Mouse (Mus musculus) CH12.LX (cell line): Measurements from ENCODE around the gene Sult6b1. TPM values are rescaled to one million over a fixed set of nuclear protein-coding genes. Genes with fewer than 3 reads are reported as not detected.

ENCODE experiments used
- polyA plus RNA-seq: library from polyadenylated mRNA; unstranded; fragments of >175 nt; gene quantifications from 2 replicates; pipeline ENCODE4 v1.2.1, GENCODE M21; 2012; ENCODE audit warnings: low read depth; ENCODE audit not compliant: insufficient read length
- total RNA-seq, 2 experiments: library from RNA; depleted of rRNA; stranded (reverse); fragments of 300-350 nt in 1 of 2; fragments of >200 nt in 1 of 2; gene quantifications; 2 replicates each; pipeline ENCODE4 v1.2.3; 2012 to 2014

Sult6b1 gene
- total and polyA plus RNA-seq, 3 experiments: 0.34 to 0.46 TPM; not detected in 1

Other genes starting within 250 kb of the Sult6b1 start
- gene Strn, start 169.8 kb downstream of the Sult6b1 start, total RNA-seq (2012; rRNA removed): 12.3 and 12.4 TPM in 2 replicates
- 9.9 and 10.5 TPM in 2 replicates for gene Strn, start 169.8 kb downstream of the Sult6b1 start, total RNA-seq (2014; rRNA removed)
- gene Strn, start 169.8 kb downstream of the Sult6b1 start, polyA plus RNA-seq: 12.7 and 14.3 TPM in 2 replicates
- gene Heatr5b, start 71.6 kb downstream of the Sult6b1 start, total RNA-seq (2012; rRNA removed): 15.3 and 17.9 TPM in 2 replicates
- 9.0 and 13.0 TPM in 2 replicates for gene Heatr5b, start 71.6 kb downstream of the Sult6b1 start, total RNA-seq (2014; rRNA removed)
- 16.3 and 21.5 TPM in 2 replicates for gene Heatr5b, start 71.6 kb downstream of the Sult6b1 start, polyA plus RNA-seq
- 13.4 and 21.6 TPM in 2 replicates for gene Gpatch11, start 71.4 kb downstream of the Sult6b1 start, total RNA-seq (2012; rRNA removed)
- 22.3 and 25.1 TPM in 2 replicates for gene Gpatch11, start 71.4 kb downstream of the Sult6b1 start, total RNA-seq (2014; rRNA removed)
- gene Gpatch11, start 71.4 kb downstream of the Sult6b1 start, polyA plus RNA-seq: 25.5 and 38.7 TPM in 2 replicates
- 9.8 and 11.6 TPM in 2 replicates for gene Eif2ak2, start 24.4 kb downstream of the Sult6b1 start, total RNA-seq (2012; rRNA removed)
- 13.6 and 15.6 TPM in 2 replicates for gene Eif2ak2, start 24.4 kb downstream of the Sult6b1 start, total RNA-seq (2014; rRNA removed)
- gene Eif2ak2, start 24.4 kb downstream of the Sult6b1 start, polyA plus RNA-seq: 25.0 and 27.4 TPM in 2 replicates
- gene Cebpzos, start 9.5 kb upstream of the Sult6b1 start, total RNA-seq (2012; rRNA removed): 27.8 and 29.9 TPM in 2 replicates
- 62.0 and 63.7 TPM in 2 replicates for gene Cebpzos, start 9.5 kb upstream of the Sult6b1 start, total RNA-seq (2014; rRNA removed)
- gene Cebpzos, start 9.5 kb upstream of the Sult6b1 start, polyA plus RNA-seq: 25.9 and 34.8 TPM in 2 replicates
- gene Cebpz, start 30.1 kb upstream of the Sult6b1 start, total RNA-seq (2012; rRNA removed): 43.3 and 60.3 TPM in 2 replicates
- 61.2 and 71.5 TPM in 2 replicates for gene Cebpz, start 30.1 kb upstream of the Sult6b1 start, total RNA-seq (2014; rRNA removed)
- gene Cebpz, start 30.1 kb upstream of the Sult6b1 start, polyA plus RNA-seq: 70.1 and 86.7 TPM in 2 replicates
- gene Ndufaf7, start 30.1 kb upstream of the Sult6b1 start, total RNA-seq (2012; rRNA removed): 41.7 and 46.7 TPM in 2 replicates
- 42.4 and 50.2 TPM in 2 replicates for gene Ndufaf7, start 30.1 kb upstream of the Sult6b1 start, total RNA-seq (2014; rRNA removed)
- gene Ndufaf7, start 30.1 kb upstream of the Sult6b1 start, polyA plus RNA-seq: 54.1 and 68.4 TPM in 2 replicates
- not detected in 2 replicates for gene Prkd3, start 113.8 kb upstream of the Sult6b1 start, total RNA-seq (2012; rRNA removed)
- not detected in 2 replicates for gene Prkd3, start 113.8 kb upstream of the Sult6b1 start, total RNA-seq (2014; rRNA removed)
- gene Prkd3, start 113.8 kb upstream of the Sult6b1 start, polyA plus RNA-seq: not detected in 2 replicates
- gene Qpct, start 144.9 kb upstream of the Sult6b1 start, total RNA-seq (2012; rRNA removed): not detected in 2 replicates
- gene Qpct, start 144.9 kb upstream of the Sult6b1 start, total RNA-seq (2014; rRNA removed): not detected in 2 replicates
- not detected in 2 replicates for gene Qpct, start 144.9 kb upstream of the Sult6b1 start, polyA plus RNA-seq